Mouse (Mus musculus) C2C12 (cell line): ENCODE results near the gene Bmp5.

ENCODE experiments used
- CEBPB ChIP-seq: IDR thresholded peaks from one replicate; pipeline ENCODE4 v1.6.1; 2011; ENCODE audit warnings: low read depth, mild to moderate bottlenecking, control low read depth, moderate library complexity
- CTCF ChIP-seq: IDR thresholded peaks from one replicate; pipeline ENCODE4 v1.5.1; 2011; ENCODE audit not compliant: control insufficient read depth, insufficient read depth, insufficient read length
- MAX ChIP-seq: IDR thresholded peaks from one replicate; pipeline ENCODE4 v1.6.1; 2011; ENCODE audit warnings: mild to moderate bottlenecking, control low read depth
- MYOD1 ChIP-seq: IDR thresholded peaks from one replicate; pipeline ENCODE4 v1.6.1; 2011; ENCODE audit warnings: low read depth; ENCODE audit not compliant: control insufficient read depth, insufficient read length
- MYOG ChIP-seq: IDR thresholded peaks from one replicate; pipeline ENCODE4 v1.6.1; 2011; ENCODE audit not compliant: control insufficient read depth, insufficient read length; ENCODE audit errors: extremely low read depth
- USF1 ChIP-seq: IDR thresholded peaks from one replicate; pipeline ENCODE4 v1.6.1; 2011; ENCODE audit warnings: low read depth, mild to moderate bottlenecking, control low read depth, moderate library complexity

GRCm38 (mm10) chr9:75776153-75776552, 989 bp downstream of the Bmp5 start:
- TF ChIP-seq MYOG (no peak), MYOD1 (no peak), CTCF (no peak), USF1 (no peak), MAX (no peak), CEBPB (no peak)
